Mouse (Mus musculus) spleen, adult 2 months (tissue): Measurements from ENCODE around the gene Gm20388. TPM values are rescaled to one million over a fixed set of nuclear protein-coding genes. Genes with fewer than 3 reads are reported as not detected.

Experiments
- DNase-seq, 2 experiments: peaks; one replicate each; pipeline versions ENCODE4 v3.0.0 to v3.0.0-alpha.2; 2012 to 2021; ENCODE audit warnings: low spot score in 2 of 2, low read depth in 1 of 2
- H3K27ac ChIP-seq: fragments of 200-500 bp; 2 replicates; pipeline ENCODE4 v1.5.1; 2012; ENCODE audit warnings: low read length, inconsistent platforms; ENCODE audit not compliant: insufficient read depth
- H3K27me3 ChIP-seq: fragments of 200-500 bp; 2 replicates; pipeline ENCODE4 v1.6.1; 2012; ENCODE audit warnings: mild to moderate bottlenecking, moderate library complexity, low read length, inconsistent platforms; ENCODE audit not compliant: control insufficient read depth, insufficient read depth
- H3K36me3 ChIP-seq: fragments of 200-500 bp; 2 replicates; pipeline ENCODE4 v1.6.1; 2012; ENCODE audit warnings: mild to moderate bottlenecking, low read length, inconsistent platforms; ENCODE audit not compliant: control insufficient read depth, insufficient read depth
- H3K4me1 ChIP-seq: fragments of 200-500 bp; 2 replicates; pipeline ENCODE4 v1.6.1; 2011; ENCODE audit warnings: inconsistent platforms; ENCODE audit not compliant: control insufficient read depth, insufficient read depth, insufficient read length
- H3K4me3 ChIP-seq: fragments of 200-500 bp; 2 replicates; pipeline ENCODE4 v1.5.1; 2011; ENCODE audit warnings: mild to moderate bottlenecking, inconsistent platforms; ENCODE audit not compliant: insufficient read depth, insufficient read length; ENCODE audit errors: extremely low read depth
- CTCF ChIP-seq: fragments of 200-500 bp; IDR thresholded peaks from 2 replicates; pipeline ENCODE4 v1.5.1; 2011; ENCODE audit warnings: mild to moderate bottlenecking, inconsistent platforms; ENCODE audit not compliant: insufficient read depth, insufficient read length, insufficient replicate concordance; ENCODE audit errors: extremely low read depth
- POLR2A ChIP-seq: fragments of 200-500 bp; IDR thresholded peaks from 2 replicates; pipeline ENCODE4 v1.6.1; 2011; ENCODE audit warnings: low read depth, low read length, inconsistent platforms
- WGBS: fragments of 180-500 bp; shearing (Covaris S2); methylation state at CpG from one replicate; pipeline ENCODE4 v1.1.7; 2018; 5-methylcytosine and 5-hydroxymethylcytosine counted together
- polyA plus RNA-seq: library from polyadenylated mRNA; depleted of rRNA; stranded (reverse); fragments of >200 nt; gene quantifications from 2 replicates; pipeline ENCODE4 v1.2.3, GENCODE M21; 2012

Gm20388 gene
- polyA plus RNA-seq, 1 experiment: 26.1 TPM

DNA sequence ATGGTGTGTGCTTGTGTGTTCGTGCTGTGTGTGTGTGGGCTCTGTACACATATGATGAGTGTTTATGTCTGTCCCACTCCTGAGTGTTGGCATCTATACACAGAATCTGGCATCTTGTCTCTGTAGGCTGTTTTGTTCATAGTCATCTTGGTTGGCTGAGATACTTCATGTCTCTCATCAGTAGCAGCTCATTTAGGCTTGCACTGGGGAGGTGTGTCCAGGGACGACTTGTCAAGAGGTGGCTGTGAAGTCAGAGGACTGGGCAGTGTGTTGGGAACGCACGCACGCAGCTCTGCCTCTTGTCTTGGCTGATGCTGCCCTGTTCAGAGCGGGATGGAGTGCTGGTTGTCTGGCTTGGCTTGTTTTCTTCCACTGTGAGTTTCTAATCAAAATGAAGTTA is 4359.9 kb downstream of the Gm20388 start:
- Histone ChIP-seq H3K27me3 (no peaks in the 10 kb centered on the region), H3K27ac (no peak overlapping the region), H3K4me3 (no peak overlapping the region), H3K4me1 (peaks cover 41% of the 10 kb centered on the region), H3K36me3 (no peaks in the 10 kb centered on the region)
- DNase-seq: no peak
- no peak for TF ChIP-seq POLR2A
- TF ChIP-seq CTCF: no peak
- 89% methylated on average over 6 of the region's 6 CpGs for WGBS

DNA sequence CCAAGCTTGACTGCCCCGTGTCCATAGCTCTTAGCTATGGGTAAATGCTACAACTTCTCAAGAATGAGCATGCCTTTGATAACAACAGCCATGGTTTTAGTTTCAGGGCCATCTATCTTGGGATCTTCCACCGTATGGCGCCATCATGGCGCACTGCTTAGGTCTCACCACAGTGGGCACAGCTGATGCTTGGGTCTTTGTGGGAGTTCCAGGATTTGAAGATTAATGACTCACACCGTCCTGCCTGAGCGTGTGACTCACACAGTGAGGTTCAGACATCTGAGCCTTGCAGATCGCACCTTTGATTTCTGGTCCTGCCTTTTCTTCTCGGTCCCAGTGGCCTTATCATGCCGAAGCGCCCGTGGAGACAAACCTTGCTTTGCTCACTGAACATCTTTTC is 4360.3 kb downstream of the Gm20388 start:
- TF ChIP-seq CTCF (no peak), POLR2A (no peak)
- H3K4me3 ChIP-seq: no peak overlapping the region
- WGBS: 48% methylated on average over 11 of the region's 11 CpGs
- no peaks in the 10 kb centered on the region for H3K27me3 ChIP-seq
- H3K4me1 ChIP-seq: peaks cover 37% of the 10 kb centered on the region
- peak overlapping the region; percentile 46 for H3K27ac ChIP-seq
- no peak for DNase-seq
- no peaks in the 10 kb centered on the region for H3K36me3 ChIP-seq

DNA sequence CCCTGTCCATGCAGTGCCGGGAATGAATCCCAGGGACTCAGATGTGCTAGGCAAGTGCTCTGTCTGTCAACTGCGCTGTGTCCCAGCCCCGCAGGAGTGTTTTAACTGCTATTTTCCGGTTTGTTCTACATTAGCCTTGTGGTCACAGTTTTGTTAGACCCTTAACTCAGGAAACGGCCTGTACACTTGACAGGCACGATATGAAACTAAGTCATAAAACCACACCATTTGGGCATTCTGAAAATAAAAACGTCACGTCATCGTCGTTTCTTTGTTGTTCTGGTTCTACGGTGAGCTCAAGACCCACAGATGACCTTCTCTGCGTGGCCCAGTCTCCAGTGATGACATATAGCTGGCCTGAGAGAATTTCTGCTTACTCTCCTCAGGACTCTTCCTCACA is 4360.9 kb downstream of the Gm20388 start:
- no peak for TF ChIP-seq POLR2A
- no peak for TF ChIP-seq CTCF
- Histone ChIP-seq H3K4me1 (peaks cover 34% of the 10 kb centered on the region), H3K4me3 (no peak overlapping the region), H3K27ac (peak overlapping the region; percentile 51), H3K36me3 (no peaks in the 10 kb centered on the region), H3K27me3 (no peaks in the 10 kb centered on the region)
- WGBS: 11% methylated on average over 12 of the region's 12 CpGs
- no peak for DNase-seq

GRCm38 (mm10) chr8:124272792-124273191 is 4362.2 kb downstream of the Gm20388 start:
- Histone ChIP-seq H3K4me1 (peaks cover 37% of the 10 kb centered on the region), H3K27ac (peak overlapping the region; percentile 89), H3K36me3 (no peaks in the 10 kb centered on the region), H3K4me3 (no peak overlapping the region), H3K27me3 (no peaks in the 10 kb centered on the region)
- TF ChIP-seq CTCF: no peak
- TF ChIP-seq POLR2A: no peak
- WGBS: 47% methylated on average over 3 of the region's 3 CpGs
- no peak for DNase-seq

GRCm38 (mm10) chr8:124273606-124274218 is 4363.1 kb downstream of the Gm20388 start:
- H3K27ac ChIP-seq: peak overlapping the region; percentile 89
- H3K4me3 ChIP-seq: peak overlapping the region; percentile 11; the same call in 1 of the 2 replicates
- 14% methylated on average over 8 of the region's 8 CpGs for WGBS
- TF ChIP-seq POLR2A (0 out of 2 replicates have a peak, but pooled peaks have one; percentile 3), CTCF (no peak)
- peaks cover 37% of the 10 kb centered on the region for H3K4me1 ChIP-seq
- no peaks in the 10 kb centered on the region for H3K27me3 ChIP-seq
- peak in 1 of 2 experiments; percentile 60 for DNase-seq
- no peaks in the 10 kb centered on the region for H3K36me3 ChIP-seq

GRCm38 (mm10) chr8:124274441-124275120 is 4363.9 kb downstream of the Gm20388 start:
- peaks cover 37% of the 10 kb centered on the region for H3K4me1 ChIP-seq
- peak overlapping the region; percentile 89 for H3K27ac ChIP-seq

More at GRCm38 (mm10) chr8:124274441-124275120, 4363.9 kb downstream of the Gm20388 start:
- TF ChIP-seq CTCF (no peak), POLR2A (no peak)
- no peak for DNase-seq
- no peaks in the 10 kb centered on the region for H3K36me3 ChIP-seq
- H3K4me3 ChIP-seq: no peak overlapping the region
- WGBS: 47% methylated on average over 10 of the region's 10 CpGs
- no peaks in the 10 kb centered on the region for H3K27me3 ChIP-seq
